Mouse (Mus musculus): ENCODE measurements around the gene Hagh.

Gene Hagh

DNA sequence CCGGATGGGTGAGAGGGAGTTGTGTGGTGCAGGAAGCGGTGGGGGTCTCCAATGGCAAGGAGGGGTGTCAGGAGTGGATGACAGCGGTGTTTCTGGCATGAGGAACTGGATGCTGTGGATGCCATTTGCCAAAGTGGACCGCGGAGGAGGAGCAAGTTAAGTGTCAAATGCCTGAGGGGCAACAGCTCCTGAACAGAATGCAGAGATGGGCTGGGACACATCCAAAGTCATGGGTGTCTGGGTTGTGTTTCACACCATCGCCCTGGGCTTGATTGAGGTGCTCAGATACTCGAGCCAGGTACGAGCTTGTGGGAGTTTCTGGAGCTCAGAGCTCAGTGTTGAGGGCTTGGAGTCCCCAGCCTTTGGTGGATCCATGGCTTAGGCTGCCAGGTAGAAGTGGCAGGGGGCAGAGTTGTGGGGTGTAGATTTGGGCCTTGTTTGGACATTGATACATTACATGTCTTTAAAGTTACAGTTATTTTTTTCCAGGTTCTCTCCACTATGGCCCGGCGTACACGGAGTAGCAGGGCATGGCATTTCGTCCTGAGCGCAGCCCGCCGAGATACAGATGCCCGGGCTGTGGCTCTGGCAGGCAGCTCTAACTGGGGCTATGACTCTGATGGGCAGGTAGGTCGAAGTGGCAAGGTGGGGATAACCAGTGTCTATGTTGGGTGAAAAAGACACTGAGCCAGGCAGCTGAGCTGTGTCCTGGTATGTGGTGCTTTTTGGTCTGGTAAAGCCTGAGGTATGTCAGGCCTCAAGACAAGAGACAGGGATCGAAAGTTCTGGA lies 47.5 kb downstream of the Hagh start:
- DNase-seq = peak; percentile 68

DNA sequence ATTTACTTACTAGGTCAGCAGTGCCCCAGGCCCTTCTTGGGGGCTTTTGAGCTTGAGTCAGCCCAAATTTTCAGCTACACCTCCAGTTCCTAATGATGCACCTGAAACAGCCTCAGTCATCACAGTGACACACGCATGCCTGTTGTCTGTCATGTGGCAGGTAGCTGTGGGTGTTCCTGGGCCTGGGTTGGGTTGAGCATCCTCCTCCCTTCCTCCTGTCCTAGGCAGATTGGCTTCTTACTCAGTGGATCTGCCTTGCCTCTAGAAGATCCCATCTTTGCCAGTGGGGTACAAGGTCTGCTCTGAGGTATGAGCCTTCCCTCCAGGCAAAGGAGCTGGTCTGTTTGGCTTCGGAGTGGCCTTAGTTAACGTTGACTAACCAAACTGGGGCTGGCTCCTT lies 48.9 kb downstream of the Hagh start:
- DNase-seq = peak; percentile 25

DNA sequence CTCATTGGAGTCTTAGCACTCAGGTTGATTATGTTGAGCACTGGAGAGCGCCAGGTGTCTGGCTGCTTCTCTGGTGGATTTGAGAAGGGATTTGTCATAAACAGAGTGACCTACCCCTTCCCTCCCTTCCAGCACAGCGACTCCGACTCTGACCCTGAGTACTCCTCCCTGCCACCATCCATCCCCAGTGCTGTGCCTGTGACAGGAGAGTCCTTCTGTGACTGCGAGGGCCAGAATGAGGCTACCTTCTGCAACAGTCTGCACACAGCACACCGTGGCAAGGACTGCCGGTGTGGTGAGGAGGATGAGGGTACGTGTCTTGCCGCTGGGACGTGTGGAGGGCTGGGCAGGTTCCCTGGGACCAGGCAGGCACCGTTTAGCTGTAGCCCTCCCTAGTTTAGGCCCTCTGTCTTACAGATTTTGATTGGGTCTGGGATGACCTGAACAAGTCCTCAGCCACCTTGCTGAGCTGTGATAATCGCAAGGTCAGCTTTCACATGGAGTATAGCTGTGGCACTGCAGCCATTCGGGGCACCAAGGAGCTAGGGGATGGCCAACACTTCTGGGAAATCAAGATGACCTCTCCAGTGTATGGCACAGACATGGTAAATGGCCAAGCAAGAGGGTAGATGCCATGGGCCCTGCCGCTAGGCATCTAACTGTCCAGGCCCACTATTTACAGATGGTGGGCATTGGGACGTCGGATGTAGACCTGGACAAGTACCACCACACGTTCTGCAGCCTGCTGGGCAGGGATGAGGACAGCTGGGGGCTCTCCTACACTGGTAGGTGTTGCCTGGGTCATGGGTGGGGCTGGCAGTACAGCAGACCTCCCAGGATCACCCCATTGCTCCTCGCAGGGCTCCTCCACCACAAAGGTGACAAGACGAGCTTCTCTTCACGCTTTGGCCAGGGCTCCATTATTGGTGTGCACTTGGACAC lies 50.5 kb downstream of the Hagh start:
- DNase-seq = peak; percentile 62

DNA sequence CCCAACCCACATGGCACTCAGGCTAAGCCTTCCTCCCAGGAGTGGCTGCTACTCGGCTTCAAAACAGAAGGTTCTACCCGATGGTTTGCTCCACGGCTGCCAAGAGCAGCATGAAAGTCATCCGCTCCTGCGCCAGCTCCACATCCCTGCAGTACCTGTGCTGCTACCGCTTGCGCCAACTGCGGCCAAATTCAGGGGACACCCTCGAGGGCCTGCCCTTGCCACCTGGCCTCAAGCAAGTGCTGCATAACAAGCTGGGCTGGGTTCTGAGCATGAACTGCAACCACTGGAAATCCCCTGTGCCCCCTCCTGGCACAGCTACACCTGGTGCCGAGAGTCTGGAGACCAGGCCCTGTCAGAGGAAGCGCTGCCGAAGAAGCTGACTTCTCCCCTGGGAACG lies 51.4 kb downstream of the Hagh start:
- DNase-seq = peak; percentile 87

DNA sequence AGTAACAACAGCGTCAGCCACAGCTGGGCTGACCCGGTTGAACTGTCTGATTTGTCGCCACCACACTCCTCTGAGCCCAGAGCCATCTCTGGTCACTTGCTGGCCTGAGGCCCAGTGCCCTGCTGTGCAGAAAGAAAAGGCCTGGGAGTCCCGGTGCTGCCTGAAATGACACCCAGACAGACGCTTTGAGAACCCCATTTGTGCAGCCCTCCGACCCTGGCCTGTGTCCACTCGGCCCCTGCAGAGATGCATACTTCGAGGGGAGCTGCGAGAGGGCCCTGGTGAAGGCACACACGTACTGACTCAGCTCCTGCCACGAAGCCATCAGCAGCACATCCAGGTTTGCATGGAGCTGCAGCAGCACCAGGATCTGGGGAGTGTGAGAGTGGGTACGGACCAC lies 52.8 kb downstream of the Hagh start:
- DNase-seq = peak; percentile 64

DNA sequence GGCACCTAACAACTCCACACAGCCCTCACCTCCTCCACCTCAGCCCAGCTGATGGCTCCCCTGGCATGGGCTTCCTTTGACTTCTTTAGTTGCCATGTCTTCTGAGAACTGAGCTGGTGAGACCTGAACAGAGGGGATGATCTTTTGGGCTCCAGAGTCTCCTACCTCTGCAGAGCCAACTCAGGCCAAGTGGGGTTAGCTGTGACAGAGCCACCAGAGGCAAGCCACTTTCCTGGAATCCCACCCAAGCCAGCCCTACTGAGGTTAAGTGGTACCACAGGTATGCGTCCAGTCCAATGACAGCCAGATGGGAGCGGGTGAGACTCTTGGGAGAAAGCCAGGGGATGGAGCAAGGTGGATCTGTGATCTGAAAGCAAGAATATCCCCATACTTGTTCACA lies 53.3 kb downstream of the Hagh start:
- peak; percentile 52 for DNase-seq

DNA sequence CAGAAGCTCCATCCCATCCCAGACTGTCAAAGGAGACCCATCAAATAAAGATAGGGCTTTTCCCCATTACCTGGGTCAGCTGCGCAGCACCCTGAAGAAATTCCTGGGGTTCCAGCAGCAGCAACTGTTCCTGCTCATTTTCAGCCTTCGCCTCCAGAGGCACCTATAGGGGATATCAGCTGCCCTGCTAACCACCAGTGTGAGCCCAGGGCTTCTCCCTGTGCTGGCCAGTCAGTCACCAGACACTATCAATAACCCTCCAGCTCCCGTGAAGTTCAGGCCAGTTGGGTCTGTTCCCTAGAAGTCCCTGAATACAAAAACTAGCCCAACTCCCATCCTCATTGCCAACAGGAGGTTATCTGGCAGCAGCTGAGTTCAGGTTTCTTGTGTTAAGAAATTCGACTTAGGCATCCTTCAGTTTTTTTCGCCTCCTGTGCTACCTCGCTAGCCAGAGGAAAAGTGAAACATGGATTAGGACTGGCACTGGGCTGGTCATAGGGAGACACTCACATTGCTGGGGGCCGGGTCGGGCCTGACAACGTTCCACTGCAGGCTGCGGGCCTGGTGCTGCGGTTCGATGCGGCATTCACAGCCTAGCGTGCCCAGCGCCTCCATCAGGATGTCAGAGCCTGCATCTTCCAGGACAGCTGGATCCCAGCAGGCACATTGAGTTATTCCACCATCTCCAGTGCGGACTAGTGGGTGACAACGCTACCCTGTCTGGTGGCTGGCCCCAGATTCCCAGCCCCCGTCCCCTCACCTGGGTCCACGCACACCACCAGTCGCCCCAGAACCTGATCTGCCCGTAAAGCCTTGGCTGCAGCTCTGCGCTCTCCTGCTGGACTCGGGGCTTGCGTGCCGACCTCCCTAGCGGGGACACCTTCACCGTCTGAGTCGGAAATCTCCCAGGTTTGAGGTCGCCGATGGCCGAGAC lies 54.4 kb downstream of the Hagh start:
- no peak for DNase-seq

DNA sequence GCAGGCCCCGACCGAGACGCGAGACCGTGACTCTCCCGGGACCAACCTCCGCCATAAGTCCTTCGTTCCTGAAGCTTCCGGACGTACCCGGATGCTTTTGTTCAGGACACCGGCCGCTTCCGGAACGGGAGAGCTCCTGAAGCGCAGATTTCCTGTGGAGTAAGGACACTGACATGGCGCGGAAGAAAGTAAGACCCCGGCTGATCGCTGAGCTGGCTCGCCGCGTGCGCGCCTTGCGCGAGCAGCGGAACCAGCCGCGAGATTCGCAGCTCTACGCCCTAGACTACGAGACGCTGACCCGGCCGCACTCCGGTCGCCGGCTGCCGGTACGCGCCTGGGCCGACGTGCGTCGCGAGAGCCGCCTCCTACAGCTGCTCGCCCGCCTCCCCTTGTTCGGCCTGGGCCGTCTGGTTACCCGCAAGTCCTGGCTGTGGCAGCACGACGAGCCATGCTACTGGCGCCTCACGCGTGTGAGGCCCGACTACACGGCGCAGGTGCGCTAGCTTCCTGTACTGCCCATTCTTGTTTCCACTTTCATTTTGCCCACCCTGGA lies 55.1 kb downstream of the Hagh start, which contains the start of the genes Eme2 and Mrps34:
TSS of gene Eme2 (minus strand) at position 93 of the 553 bp plus-strand sequence.
TSS of gene Mrps34 (plus strand) at position 122 of the 553 bp plus-strand sequence.
- peak; percentile 82 for DNase-seq

DNA sequence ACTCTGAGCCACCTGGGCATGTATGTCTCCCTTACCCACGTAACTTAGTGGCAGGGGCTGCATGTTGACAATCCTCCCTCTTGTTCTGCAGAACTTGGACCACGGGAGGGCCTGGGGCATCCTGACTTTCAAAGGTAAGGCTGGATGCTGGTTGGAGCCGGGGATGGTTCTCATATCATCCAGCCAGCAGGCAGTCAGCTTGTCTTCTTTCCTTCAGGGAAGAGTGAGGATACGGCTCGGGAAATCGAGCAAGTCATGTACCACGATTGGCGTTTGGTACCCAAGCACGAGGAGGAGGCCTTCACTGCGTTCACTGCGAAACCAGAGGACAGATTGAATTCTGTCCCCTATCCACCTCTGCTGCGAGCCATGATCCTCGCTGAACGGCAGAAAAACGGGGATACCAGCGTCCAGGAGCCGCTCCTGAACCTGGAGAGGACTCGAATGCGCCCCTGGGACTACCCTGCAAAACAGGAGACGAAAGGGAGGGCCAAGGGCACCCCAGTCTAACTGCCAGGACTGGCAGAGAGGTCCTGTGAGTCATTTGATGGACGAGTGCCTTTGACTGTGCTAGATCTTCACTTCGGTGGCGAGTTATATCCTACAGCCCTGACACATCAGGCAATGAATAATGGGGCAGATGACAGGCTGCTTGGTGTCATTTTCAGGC lies 55.8 kb downstream of the Hagh start:
- no peak for DNase-seq

DNA sequence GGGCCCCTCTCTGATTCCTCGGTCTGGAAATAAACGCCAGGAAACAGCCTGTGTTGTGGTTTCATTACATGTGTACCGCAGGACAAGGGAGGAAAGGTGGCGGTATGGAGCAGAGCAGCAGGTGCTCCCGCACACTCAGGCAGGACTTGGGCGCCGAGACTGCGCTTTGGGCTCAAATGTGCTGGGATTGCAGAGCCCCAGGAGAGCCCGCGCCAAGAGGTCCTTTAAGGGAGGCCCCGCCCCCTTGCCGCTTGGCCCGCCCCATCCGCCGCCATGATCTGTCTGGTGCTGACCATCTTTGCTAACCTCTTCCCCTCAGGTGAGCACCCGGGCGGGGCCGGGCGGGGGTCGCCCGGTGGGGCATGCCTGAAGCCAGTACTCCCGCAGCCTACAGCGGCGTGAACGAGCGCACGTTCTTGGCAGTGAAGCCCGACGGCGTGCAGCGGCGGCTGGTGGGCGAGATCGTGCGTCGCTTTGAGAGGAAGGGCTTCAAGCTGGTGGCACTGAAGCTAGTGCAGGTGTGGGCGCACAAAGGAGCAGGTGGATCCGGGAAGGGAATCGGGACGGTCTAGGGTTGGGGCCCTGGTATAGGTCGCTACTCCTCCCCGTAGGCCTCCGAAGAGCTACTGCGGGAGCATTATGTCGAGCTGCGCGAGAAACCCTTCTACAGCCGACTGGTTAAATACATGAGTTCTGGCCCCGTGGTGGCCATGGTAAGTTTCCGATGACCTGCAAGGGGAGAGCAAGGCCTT lies 56.5 kb downstream of the Hagh start, which contains the start of gene Nme3:
TSS of gene Nme3 (plus strand) at position 260 of the 752 bp plus-strand sequence.
- peak; percentile 78 for DNase-seq

DNA sequence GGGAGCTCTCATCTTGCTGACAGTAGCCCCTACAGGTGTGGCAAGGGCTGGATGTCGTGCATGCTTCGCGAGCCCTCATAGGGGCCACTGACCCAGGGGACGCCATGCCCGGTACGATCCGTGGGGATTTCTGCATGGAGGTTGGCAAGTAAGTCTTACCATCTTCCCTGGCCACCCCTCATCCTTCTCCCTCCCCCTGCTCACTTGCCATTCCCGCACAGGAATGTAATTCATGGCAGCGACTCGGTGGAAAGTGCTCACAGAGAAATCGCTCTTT lies 57.0 kb downstream of the Hagh start:
- DNase-seq = peak; percentile 48

DNA sequence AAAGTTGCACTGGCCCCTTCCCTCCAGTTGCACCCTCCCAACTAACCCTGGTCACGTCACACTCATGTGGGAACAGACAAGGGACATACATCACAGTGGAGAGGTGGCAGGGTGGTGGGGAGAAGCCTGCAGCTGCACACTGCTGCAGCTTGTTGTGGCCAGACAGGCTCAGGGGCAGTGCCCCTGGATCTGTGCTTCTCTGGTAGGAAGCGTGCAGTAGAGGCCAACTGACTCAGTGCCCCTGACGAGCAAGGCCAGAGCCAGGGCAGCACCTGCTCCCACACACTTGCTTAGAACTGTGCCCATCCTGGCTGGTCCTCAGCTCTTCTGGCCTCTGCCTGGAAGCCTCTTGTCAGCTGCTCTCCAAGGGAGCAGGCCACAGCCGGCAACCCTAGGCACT lies 57.7 kb downstream of the Hagh start:
- peak; percentile 34 for DNase-seq

DNA sequence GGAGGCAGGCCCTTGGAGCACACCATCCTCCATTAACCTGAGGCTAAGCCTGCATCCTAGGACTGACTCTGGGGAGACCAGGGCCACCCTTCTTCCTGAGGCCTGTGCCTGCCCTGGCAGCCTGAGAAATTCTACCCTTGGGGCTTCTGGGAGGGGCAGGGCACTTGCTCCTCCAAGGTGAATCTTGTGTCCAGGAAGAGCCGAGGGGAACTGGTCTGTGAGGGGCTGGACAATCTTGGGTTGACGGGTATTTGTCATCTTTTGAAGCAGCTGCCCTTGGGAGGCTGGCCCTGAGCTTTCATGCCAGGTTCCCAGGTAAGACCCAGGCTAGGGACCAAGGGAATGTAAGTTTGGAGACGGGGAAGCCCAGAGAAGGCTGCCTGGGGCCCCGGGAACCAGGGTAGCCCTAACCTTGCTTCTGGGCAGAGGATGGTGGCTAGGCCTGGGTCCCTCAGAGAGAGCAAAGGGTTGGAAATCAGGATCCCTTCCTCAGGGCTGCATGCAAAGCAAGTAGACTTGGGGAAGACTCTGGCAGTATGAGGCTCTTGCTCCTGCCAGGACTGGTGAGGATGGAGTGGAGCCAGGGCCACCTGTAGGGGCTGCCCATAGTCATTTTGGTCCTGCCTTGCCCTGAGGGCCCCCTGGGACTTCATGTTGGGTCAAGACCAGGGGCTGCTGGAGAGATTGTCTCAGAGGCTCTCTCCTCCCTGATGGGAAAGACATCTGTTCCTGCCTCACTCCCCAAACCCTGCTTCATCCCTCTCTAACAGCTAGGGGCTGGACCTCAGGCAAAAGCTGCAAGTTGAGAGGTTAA lies 58.3 kb downstream of the Hagh start:
- peak; percentile 55 for DNase-seq

DNA sequence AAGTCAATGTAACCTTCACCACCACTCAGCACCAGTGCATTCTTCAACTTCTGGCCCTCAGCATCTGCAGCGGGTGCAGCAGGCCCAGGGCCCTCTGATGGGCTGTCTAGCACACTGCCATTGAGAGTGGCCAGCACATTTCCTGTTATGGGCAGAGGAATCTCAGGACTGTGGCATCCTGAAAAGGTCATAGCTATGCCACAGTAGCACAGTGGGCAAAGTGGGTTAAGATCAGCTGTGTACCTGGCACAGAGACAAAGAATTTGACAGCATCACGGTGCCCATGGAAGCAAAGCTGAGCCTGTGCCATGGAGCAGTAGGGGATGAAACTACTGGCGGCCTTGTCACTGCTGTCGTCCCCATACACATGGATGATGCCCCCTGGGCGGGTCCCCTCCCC lies 59.2 kb downstream of the Hagh start:
- peak; percentile 41 for DNase-seq

DNA sequence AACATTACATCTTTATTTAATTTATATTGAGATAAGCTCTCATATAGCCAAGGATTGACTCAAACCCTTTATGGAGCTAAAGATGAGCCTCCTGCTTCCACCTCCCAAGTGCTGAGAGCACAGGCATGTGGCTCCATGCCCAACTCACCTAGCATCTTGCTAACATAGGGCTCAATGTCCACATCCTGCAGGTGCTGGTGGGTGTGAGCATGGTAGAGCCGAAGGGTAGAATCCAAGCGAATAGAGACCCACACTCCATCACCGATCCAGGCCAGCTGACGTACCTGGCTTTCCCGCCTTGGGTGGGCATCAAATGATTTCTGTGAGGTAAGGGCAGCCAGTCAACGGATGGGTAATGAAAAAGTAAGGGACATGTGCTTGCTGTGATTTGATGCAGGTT lies 60.1 kb downstream of the Hagh start:
- DNase-seq = peak; percentile 27

DNA sequence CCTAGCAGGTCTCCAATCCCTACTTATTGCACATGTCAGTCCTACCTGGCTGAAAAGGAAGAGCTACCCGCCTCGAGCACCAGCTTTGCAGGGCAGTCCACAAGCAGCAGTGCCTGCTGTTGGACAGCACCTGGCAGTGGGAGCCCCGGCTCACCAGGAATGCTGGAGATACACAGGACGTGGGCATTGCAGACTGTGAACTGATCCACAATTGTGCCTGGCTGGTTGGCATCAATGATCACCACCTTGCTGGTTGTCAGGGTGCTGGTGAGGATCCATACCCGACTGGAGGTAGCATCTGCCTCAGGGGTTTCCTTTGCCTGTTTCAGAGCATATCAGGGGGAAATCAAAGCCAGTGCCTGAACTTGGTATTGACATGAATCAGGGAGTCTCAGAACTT lies 62.2 kb downstream of the Hagh start:
- DNase-seq = no peak

DNA sequence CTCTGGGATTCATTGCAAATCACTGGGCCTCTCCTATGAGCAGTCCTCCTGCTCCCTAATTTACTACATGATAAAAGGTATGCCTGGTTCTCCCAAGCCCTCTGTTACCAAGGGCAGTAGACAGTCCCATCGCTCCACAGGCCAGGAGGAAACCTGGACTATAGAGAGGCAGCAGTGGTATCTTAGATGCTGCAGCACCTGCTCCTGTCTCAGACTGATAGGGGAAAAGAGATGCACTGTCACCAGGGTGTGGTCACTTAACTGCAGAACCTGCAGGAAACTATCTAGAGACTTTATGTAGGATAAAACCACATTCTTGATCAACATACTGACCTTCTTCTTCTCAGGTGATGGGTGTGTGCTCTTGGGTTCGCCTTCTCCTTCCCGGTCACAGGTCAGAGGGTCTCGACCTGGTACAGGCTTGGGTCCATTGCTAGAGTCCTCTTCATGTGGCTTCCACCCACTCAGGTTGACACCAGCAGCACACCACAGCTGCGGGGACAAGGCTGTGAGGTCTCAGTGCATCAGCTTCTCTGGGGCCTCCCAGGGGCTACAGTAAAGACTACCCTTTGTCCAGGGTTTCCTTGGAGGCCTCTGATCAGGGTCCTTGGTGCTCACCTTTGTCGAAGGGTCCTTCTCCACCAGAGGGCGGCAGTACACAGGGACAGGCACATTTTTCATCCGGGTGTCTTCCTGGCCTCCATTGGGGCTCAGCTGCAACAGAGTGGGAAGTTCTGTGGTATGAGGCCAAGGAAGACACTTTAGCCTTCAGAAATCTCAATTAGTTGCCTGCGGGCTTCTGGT lies 62.9 kb downstream of the Hagh start:
- DNase-seq = peak; percentile 29

DNA sequence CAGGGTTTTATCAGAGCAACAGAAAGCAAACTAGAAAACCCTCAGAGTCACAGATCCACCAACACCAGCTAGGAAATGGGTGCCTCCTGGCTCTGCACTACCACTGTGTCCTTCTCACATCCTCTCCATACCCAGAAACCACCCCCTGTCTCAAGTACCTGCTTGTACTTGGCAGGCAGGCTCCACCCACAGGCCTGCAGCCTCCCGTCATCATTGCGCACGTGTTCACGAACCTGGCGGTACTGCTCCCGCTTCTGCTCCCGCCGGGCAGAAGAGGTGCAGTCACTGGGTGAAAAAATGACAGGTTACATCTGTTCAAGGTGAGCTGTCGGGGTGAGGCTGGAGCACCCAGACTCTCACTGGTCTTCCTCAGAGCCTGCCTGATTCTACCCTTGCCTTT lies 63.8 kb downstream of the Hagh start:
- no peak for DNase-seq

DNA sequence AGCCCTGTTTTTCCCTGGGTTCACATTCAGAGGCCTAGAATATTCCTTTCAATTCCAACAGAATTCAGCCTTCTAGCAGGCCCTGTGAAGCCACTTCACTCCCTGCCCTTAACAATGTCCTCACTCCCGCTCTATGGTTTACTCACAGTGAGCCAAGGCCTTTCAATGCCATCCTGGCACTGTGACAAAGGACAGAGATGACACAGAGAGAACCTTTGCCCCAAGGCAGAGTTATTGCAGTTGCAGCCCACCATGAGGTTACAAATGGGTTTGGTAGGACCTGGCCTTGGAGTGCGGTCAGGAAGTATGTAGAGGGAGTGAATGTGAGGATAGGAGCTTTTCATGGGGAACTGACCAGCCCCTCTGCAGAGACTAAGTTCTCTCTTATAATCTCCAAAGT lies 67.6 kb downstream of the Hagh start:
- DNase-seq = no peak

Measured in cerebellum, adult 11-12 months (tissue).